Mouse (Mus musculus): ENCODE results near the gene Gm20388.

DNA sequence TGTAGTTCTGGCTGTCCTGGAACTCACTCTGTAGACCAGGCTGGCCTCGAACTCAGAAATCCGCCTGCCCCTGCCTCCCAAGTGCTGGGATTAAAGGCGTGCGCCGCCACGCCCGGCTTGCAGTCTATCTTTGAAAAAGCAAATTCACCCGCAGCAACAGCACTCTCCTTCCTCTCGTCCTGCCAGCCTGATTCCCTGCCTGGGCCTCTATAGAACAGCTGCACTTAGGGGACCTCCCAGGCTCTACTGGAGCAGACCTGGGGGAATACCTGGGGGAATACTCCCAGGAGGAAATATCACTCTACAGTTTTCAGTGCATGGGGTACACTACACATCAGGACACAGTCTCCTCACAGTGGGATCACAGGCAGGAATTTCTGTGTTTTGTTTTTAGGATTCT, 1938.7 kb downstream of the Gm20388 start:
- TF ChIP-seq EP300 (IDR thresholded peaks at IDR 0.05; ENCODE audit: low read depth) (no peak), CTCF (IDR thresholded peaks at IDR 0.05; ENCODE audit: low read depth) (no peak)

Data from liver, embryonic 14.5 days (tissue).